Mouse (Mus musculus): ENCODE measurements around the gene Gm7879. TPM values are rescaled to one million over a fixed set of nuclear protein-coding genes. Genes with fewer than 3 reads are reported as not detected.

Gm7879 gene
- polyA plus RNA-seq (2012; rRNA removed), result not detected in 2 replicates

DNA sequence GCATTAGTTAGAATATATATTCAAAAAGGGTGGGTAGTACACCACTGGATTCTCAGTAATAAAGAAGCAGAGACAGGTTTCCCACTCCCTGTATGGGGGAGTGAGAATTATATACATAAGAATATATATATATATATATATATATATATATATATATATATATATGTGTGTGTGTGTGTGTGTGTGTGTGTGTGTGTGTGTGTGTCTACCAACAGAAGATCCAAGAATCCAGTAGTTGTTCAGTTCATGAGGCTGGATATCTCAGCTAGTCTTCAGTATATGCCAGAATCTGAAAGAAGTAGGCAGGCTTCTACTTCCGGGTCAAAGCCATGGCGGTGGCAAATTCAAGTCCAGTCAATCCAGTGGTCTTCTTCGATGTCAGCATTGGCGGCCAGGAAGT is at the start of gene Gm7879:
Gene Gm7879, plus strand, starts transcription at position 301 of the 400 bp plus-strand sequence.

DNA sequence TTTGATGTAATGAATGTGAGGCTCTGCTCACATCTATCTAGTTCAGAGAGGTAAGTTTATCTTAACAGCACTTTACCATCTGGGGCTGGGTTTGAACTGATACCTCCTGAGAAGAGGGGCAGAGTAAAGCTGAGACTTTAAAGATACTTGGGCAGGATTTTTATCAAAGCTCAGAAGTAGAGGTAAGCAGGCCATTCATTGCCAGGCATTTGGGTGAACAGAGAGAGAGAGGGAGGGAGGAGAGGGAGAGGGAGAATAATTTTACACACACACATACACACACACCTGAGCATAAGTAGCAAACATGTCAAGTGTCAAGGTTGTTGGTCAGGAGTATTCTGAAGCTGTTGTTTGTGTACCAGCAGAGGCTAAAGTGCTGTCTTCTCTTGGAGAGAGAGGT is 44.7 kb upstream of the Gm7879 start, which contains the start of gene Cd38:
Gene Cd38, plus strand, starts transcription at position 301 of the 400 bp plus-strand sequence.

Other genes starting within 250 kb of the Gm7879 start
- 0.63 and 1.4 TPM in 2 replicates for gene Bst1, start 94.3 kb upstream of the Gm7879 start, polyA plus RNA-seq (2012; rRNA removed)
- gene Fbxl5, start 91.5 kb upstream of the Gm7879 start, polyA plus RNA-seq (2012; rRNA removed), result 18.2 and 19.0 TPM in 2 replicates
- 6.4 and 6.5 TPM in 2 replicates for gene Cd38, start 44.6 kb upstream of the Gm7879 start, polyA plus RNA-seq (2012; rRNA removed)
- gene Fgfbp1, start 68.6 kb downstream of the Gm7879 start, polyA plus RNA-seq (2012; rRNA removed), result not detected in 2 replicates
- gene Prom1, start 188.9 kb downstream of the Gm7879 start, polyA plus RNA-seq (2012; rRNA removed), result 3.9 and 6.1 TPM in 2 replicates